Mouse (Mus musculus): ENCODE results near the gene Cars2.
"Not testable (repeated sequence)": the region's sequence is repeated elsewhere in the genome, so short reads cannot be mapped to it uniquely, and the experiment has no call there.

Gene Cars2

DNA sequence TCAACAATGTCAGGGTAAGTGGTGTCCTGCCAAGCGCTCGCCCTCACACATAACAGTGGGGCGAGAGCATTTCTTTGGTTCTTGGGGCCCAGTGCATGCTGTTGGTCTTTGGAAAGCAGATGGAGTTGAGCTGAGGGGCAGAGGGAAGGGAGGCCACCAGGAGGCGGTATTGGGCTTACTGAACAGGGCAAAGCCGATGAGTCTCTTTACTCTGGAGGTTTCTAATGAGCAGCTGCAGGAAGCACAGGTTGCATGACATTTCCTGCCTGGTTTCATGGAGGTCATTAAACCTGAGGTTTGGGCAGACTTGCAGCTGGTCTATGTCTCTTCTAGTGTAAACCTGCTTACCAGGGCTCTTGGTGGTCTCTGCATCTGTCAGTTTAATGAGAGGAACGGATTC, 43.8 kb downstream of the Cars2 start:
- peak; percentile 64 for DNase-seq

DNA sequence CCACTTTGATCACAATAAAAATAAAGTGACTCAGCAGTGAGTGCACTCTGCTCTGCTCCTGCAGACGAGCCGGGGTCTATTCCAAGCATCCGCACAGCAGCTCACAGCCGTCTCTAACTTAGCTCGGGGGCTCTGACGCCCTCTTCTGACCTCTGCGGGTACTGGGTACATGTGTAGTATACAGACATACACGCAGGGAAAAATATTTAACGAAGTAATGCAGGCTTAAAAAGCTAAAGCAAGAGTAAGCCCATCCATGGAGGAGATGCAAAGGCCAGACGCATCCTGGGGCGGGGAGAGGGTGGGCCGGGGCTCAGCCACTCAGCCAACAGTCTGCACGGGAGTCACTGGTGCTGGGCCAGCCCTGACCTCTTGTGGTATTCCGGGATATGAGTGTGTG, 44.5 kb downstream of the Cars2 start:
- DNase-seq = no peak

DNA sequence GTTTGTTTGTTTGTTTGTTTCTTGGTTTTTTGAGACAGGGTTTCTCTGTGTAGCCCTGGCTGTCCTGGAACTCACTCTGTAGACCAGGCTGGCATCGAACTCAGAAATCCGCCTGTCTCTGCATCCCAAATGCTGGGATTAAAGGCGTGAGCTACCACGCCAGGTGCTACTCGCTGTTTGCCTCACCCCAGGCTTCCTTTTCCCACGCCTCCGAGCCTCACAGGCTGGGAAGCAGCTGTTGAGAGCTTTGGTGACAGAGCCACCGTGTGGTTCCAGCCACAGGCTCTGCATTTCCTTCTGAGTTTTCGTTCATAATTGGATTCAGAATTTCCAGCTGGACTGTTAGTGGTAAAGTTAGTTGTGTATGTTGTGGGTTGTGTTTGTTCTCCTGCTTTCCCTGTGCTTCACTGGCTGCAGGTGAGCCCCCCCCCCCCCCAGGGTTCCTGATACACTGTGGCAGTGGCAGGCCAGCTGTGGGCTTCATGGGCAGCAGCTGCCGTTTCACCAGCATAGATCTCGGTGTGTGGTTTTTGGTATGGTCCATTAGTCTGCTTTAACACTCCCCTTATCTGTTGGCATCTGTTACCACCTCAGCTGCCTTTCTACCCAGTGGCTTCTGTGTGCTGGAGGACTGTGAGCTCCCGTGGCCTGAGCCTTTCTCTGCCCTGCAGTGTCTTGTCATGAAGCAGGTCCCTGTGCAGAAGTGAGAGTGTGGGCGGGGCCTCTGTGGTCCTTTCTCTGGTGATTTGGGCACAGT, 46.9 kb downstream of the Cars2 start:
- DNase-seq = no peak

DNA sequence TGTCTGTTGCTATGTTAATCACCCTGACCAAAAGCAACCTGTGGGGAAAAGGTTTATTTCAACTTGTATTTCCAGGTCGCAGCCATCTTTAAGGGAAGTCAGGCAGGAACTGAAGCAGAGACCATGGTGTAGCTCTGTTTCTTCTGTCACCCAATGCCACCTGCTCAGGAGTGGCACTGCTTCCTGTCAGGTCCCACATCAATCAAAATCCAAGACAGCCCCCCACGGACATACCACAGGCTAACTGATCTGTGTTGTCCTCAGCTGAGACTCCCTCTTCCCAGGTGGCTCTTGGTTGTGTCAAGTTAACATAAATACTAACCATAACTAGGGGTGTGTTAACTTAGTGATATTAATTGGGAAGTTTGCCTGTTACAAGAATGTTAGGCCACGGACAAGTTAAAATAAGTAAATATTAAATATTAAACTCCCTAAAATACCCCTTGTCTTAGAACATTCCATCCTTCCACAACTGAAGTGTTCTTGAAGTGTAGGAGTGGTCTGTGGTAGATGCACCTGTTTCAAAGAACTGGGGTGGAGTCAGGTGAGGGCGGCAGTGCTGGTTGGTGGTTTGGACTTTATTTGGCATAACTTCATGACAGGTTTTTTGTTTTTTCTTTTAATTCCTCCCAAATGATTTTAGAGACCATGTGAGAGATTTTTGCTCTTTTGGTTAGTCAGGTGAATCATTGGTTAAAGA, 51.6 kb downstream of the Cars2 start:
- DNase-seq = no peak

DNA sequence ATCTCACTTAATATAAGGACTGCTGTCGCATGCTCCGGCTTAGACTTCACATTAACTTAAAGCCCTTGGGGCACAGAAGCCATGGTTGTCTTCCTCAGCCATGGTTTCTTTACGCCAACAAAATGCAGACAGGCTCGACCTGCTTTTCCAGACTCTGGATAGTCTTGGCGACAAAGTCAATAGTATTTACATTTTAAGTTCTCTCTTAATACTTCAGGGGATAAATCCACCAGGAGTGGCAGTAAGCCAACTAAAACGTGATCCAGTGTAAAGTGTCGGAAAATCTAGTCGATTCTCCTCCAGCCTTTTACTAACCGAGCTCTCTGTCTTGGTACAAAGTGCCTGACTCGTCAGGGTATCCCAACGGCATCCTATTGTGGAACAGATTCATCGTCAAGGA, 52.3 kb downstream of the Cars2 start:
- DNase-seq = no peak

DNA sequence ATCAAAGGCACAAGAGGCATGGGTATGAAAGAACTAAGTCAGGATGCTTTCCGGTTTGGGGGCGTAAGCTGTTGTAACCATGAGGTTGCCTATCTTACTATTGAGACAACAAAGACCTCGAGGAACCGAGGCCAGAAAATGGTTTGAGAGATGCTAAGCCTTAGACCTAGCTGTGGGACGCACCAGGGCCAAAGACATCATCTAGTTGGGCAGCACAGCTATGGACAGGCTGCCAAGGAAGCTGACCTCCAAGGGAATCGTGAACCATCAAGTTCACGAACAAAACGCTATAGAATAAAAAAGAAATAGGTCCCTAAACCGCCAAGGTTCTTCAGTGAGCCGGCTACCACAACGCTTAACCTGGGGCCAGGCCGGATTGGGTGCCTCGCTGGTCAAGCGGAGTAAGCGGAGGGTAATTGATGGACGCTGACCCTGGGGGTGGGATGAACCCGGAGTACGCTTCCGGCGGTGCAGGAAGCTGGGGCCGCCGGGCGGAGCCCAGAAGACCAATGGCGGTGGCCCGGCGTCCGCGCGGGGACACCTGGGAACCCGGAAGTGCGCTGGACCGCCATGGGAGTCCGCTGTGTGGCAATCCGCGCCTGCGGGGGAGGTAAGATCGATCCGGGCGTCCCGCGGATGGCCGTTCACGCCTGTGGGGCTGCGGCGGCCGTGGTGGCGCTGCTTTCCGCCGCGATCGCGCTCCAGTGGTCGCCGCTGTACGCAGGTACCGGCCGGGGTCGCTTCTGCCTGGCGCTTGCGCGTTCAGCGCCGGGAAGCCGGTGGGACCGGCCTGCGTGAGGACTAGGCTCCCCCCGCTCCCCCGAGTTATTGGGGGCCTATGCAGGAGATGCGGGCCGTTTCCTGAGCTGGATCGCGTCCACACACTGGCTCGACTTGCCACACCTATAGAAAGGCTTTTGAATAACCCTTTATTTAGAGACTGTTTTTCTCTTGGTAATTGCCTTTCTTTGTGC, 53.3 kb downstream of the Cars2 start, which contains the start of gene Naxd:
Gene Naxd (plus strand): TSS at position 490 of the 974 bp plus-strand sequence.
- DNase-seq = peak; percentile 95

DNA sequence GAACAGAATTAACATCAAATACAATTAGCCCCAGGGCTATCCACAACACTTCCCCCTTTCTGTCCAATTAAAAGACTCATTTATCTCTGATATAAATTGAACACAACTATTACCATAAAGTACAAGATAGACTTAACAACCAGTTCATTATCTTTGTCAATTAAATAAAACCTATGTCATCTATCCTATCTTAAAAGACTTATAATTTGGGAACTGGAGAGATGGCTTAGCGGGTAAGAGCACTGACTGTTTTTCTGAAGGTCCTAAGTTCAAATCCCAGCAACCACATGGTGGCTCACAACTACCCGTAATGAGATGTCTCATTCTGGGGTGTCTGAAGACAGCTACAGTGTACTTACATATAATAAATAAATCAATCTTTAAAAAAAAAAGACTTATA, 58.2 kb downstream of the Cars2 start:
- DNase-seq = not testable (repeated sequence)

DNA sequence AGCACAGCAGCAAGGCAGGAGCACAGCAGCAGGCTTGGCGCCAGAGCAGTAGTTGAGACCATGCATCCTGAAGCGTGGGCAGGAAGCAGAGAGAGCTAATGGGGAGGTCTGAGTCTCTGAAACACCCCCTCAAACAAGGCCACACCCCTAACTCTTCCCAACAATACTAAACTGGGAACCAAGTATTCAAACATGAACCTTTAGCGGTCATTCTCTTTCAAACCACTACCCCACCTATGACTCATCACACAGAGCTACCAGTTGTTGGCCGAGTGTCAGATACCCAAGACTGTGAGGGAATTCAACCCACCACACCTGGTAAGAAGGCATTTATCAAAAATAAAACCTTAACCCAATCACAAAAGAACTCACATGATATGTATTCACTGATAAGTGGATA, 63.4 kb downstream of the Cars2 start:
- DNase-seq = no peak

DNA sequence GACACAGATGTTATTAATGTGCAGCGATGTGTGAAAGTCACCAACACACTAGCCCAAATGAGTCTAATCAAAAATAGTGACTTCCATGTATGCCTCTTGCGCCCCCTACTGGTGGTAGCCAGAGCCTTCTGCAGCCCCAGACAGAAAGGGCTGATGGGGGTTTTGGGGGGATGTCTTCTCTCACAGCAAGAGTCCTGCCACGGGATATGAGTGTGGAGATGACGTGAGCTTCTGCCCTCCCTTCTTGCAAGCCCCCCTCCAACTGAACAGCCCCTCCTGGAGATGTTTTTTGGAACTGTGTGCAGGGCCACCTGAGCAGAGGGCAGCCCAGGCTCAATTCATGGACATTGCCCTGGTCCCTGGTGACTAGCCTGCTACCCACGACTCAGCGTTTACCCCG, 64.4 kb downstream of the Cars2 start:
- peak; percentile 81 for DNase-seq

DNA sequence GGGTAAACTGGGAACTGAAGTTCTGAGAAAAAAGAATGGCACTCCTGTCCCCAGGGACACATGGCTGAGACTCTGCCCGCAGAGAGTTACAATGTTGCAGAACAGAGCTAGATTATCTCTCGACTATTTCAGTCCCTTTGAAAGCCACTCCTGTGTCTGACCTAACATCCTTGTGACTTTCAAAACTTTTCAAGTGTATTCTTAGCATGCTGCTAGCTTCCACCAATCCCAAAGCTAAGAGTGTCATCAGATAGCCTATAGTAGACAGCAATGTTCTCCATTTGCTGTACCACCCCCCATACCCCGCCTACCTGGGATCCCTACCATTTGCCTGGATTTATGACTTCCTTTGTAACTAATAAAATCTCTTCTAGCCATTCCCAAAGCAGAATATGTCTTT, 68.0 kb downstream of the Cars2 start:
- DNase-seq = no peak

DNA sequence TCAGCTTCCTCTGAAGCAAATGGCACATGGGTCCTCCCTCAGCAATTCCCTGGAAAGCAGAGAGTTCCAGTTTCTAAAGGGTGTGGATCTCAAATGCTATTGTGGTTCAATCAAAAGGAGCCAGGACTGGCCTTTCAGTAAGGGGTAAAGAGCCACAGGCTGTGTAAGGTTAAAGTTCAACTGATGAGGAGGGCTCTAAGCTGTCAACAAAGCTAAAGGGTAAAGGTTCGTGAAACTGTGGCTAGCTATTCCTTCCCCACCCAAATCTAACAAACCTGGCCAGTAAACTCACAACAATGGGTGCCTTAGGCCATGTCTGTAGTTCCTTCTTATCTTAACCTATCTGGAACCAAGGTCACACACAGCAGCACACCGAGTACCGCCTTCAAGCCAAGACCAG, 68.7 kb downstream of the Cars2 start:
- DNase-seq = no peak

DNA sequence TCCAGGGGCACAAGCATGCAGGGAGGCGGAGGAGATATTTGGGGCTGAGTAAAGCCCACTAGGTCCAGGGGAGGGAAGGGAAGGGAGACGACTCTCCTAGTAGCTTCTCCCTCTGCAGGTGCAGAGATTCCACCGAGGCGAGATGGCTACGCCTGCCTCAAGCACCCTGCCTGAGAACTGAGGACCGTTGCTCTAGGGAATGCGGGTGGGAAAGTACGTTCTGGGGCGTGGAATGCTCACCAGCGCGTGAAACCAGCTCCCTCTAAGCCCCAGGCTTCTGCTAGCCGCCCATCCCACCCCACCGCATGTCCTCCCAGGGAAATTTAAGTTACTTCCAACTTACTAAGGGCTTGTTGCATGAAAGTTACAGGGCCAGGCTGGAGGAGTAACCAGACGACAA, 71.0 kb downstream of the Cars2 start:
- DNase-seq = peak; percentile 62

DNA sequence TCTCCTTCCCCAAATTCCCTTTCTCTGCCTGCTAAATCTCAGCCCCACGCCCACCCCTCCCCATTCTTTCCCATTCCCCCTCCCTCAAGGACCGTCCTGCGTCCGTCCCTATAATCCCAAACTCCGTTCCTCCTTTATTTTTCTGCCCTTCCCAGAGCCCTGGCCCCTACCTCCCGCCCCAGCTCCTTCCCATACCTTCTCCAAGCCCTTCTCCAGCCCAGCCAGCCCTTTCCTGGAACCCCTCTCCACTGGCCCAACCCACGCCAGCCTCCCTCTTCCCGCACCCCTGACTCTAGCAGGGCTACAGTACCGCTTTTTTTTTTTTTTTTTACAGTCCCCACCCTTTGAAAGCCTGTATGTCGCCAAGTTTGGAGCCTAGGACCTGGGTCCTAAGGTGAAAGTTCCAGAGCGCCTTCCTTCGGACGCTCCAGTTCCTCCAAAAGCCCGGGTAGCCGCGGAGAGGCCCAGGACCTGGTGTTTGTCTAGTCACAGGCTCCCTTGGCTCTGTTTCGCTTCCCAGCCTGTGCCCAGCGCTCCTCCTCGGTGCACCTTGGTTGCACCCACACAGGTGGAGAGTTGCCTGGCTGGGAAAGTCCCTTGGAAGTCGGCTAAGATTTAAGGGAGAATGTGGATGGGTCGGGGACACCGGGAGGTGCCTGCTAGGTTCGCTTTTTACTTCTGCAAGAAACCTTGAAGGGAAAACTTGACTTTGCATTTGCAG, 71.6 kb downstream of the Cars2 start:
- DNase-seq = peak; percentile 52

DNA sequence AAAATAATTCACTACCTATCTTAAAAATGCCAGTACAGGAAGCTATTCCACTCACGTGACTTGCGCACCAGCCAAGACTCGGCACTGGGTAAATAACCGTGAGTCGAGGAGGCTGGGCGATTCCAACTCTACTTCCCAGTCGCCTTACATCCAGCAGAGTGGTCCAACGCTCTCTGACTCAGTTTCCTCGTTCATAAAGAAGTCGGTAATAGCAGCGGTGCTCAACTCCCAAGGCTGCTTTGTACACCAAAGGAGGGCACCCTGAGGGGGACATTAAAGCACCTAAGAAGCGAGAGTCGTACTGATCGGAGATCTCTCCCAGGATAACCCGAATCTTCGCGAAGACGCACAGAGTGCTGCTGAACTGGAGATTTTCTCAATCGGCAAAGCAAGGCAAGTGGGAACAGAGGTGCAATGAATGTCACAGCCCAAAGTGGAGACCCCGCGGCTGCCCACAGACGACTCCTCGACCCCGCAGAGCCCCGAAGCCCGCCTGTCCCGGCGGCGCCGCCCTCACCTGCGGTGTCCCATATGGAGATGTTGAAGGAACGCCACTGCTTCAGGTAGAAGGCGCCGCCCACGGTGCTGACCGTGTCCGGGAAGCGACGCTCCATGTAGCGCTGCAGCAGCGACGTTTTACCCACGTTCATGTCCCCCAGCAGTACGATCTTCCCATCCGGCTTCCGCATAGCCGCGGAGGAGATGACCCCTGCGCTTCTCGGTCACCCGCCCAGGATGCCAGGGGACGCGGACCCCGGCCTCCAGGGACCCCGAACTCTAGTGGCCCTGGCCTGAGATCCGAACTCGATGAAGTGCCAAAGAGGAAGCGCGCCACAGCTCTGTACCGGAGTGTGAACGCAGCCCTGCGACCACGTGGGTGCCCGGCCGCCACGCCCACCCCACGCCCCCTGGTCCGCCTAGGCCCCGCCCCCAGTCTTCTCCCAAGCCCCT, 72.5 kb downstream of the Cars2 start, which contains the start of gene Rab20:
Gene Rab20 (minus strand): TSS at position 900 of the 951 bp plus-strand sequence.
- DNase-seq = peak; percentile 92

DNA sequence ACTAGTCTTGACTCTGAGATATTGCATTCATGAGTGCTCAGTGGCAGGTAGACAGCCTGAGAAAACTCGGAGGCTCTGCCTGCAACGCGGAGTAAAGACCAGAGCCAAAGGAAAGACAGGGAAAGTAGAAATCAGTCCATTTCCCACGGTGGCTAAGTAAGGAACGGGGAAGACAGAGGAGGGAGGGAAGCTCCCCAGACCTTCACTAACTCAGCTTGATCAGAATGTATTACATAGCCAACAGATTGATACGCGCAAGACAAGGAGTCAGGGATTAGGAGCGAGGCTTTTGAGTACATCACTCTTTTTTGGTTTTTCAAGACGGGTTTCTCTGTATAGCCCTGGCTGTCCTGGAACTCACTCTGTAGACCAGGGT, 73.4 kb downstream of the Cars2 start:
- DNase-seq = no peak

DNA sequence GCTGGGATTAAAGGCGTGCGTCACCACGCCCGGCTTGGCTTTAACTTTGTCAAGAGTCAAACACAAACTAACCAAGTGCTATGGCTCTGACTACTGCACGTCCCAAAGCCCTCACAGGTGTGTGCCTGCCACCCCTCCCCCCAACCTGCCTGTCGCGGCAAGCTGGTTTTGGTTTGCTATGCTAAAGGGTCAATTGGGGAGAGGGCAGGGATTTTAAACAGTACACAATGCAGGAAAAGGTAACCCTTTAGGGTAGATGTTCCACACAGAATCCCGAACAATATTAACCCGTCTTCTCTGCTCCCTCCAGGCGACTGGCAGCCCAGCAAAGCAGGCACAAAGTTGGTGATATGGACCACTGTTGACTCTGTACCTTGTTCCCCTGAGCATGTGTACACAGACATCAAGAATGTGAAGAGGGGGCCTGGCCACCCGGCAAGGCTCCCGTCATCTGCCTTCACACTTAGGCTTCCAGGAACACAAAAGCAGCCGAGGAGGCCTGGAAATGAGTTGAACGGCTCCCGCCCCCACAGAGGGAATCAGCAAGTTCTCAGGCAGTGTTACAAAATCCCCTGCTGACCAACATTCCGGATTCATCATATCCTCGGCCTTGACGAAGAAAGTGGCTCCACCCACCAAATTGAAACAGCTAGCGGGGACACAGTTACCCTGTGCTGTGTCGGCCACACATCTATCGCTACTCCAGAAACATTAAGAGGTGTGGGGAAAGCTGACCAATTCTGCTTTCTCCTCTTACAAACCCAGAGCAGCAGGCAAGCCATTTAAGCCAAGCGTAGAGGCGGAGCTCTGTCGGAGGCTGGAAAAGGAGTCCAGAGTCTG, 74.0 kb downstream of the Cars2 start:
- DNase-seq = peak; percentile 83

DNA sequence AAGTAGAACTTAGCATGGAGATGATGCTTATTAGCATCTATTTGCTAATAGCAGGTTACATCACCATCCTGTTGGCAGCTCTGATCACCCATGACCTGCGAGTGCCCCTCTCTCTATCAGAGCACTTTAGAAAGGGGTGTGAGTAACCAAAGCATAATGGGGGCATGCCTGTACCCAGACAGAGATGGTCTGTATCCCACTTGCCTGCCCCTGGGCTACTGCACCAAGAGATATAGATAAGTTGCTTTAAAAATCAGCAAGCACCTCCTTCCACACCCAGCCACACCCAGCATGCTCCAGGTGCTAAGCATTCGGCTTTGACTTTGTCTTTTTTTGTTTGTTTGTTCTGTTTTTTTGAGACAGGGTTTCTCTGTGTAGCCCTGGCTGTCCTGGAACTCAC, 74.7 kb downstream of the Cars2 start:
- DNase-seq = no peak

DNA sequence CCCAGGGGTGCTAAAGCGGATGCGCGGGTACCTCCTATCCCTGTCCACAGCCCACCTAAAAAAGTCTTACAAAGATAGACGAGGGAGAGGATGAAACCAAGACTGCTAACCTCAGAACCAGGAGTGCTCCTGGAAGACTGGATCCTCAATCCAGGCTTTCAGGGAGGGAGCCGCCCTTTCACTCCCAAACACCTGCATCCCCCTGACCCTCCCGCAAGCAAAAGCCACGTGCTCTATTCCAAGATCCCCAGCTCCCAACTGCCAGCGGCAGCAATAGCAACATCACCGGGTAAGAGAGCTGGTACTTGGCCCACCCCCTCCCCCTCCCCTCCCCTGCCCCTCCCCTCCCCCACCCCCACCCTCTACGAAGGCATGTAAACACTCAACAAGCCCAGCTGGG, 75.2 kb downstream of the Cars2 start:
- no peak for DNase-seq

DNA sequence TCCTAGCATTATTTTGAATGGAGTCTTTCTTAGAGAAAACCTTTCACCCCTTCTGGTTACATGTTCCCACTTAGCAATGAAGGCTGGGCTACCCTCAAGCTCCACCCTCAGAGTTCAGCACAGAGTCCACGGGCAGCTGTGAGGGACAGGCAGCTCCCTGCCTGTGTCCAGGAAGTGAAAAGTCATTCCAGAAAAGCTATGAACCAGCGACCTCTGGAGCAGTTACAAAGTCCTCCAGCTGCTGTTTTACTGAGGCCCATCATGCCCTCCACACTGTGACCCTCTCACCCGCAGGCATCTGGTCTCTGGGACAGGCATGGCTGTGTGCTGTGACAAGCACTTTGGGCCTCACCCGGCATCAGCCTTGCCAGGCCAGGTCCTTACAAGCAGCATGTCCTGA, 77.5 kb downstream of the Cars2 start:
- DNase-seq = peak; percentile 90

DNA sequence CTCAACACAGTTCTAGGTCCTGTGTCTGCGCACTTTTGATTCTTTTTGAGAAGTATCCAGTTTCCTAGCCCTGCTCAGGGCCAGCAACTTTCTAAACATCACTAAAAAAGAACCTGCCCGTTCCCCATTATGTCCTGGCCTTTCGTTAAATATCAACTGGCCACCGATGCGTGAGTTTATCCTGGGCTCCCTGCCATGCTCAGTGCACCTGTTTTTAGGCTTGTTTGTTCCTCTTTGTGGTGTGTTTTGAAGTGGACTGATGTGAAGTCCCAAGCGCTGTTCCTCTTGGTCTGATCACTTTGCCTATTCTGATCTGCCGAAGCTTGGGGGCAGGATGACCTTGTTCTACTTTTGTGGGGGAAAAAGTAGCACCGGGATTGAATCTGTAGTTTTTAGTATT, 79.3 kb downstream of the Cars2 start:
- DNase-seq = peak; percentile 87
